Mouse (Mus musculus) ovary, postnatal 10 days (tissue): Measurements from ENCODE around the gene Nol10.
"Not testable (repeated sequence)": the region's sequence is repeated elsewhere in the genome, so short reads cannot be mapped to it uniquely, and the experiment has no call there.

ENCODE experiments used
- DNase-seq: peaks from one replicate; pipeline ENCODE4 v3.0.0; 2022; ENCODE audit warnings: low spot score

Nol10 gene

GRCm38 (mm10) chr12:17463706-17464105, 115.4 kb downstream of the Nol10 start:
- DNase-seq = no peak

DNA sequence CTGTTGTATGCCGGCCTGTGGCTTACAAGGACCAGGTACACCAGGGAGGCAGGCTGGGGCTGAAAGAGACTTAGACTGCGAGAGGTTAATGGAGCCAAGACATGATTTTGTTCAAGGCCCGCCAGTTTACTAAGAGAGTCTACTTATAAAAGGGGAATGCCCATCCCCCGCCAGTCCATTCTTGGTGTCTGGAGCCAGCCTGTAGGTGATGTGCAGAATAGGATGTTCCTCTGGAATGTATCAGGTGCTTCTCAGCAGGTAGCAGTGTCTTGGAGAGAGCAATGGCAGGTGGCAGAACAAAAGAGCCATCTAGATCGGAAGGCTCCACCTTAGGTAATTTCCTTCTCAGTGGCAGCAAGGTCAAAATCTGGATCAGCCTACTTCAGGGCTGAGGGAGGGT, 116.3 kb downstream of the Nol10 start:
- DNase-seq = not testable (repeated sequence)

DNA sequence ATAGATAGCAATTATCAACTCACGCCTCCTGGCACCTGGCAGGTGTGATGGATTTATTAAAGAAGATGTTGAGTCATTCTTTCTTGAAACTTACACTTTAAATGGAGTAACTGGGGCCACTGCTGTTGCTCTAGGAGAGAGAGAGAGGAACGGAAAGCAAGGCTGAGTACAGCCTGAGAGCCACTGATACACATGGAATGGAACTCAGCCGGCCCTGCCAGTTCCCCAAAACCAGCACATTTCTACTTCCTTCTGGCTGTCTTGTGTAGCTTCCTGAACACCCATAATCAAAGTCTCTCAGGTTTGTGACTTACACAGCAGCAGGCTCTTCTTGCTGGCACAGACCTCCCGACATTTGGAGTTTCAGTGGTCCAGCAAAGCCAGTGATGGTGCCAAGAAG, 118.5 kb downstream of the Nol10 start:
- no peak for DNase-seq

DNA sequence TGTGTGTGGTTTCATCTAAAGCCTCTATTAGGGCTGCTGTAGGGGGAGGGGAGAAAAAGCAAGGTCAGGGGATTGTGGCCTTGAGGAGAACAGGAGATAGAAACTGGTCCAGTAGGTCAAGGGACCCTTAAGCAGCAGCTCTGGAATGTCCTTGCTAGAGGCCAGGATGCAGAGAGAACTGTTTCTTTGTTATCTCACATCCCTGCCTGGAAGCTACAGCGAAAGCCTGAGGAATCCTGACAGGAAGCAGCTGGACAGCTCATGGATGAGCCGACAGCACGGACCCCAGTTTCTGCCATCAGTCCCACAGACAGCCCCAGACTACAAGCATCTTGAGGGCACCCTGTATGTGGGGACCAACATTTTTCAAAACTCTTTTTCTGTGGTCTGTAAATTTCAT, 120.1 kb downstream of the Nol10 start:
- DNase-seq = no peak

DNA sequence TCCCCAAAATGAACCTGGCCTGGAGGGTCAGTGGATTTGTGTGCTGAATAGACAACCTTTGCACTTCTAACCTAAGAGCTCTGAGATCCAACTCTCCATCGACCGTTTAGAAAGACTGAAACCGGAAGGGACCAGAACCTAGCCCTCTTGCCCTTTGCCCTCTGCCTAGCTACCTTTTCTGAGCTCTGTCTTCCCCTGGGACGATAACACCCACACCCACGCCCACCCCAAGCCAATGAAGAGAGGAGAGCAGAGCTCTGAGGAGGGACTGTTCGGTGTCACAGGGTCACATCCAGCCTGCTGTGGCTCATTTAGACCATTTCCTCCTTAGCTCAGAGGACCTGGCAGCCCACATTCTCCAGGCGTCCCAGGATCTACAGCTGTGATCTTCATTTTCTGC, 121.6 kb downstream of the Nol10 start:
- DNase-seq = no peak

DNA sequence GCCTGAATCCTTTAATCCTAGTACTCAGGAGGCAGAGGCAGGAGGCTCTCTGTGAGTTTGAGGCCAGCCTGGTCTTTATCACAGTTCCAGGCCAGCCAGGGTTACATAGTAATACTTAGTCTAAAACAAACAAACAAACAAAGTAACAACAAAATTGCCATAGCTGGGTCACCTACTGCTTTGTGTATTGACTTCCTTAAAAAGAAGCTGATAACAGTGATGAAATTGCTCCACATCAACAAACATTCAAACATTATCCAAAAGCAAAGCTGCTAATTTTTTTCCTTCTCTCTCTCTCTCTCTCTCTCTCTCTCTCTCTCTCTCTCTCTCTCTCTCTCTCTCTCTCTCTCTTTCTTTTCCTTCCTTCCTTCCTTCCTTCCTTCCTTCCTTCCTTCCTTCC, 122.3 kb downstream of the Nol10 start:
- DNase-seq = not testable (repeated sequence)

GRCm38 (mm10) chr12:17471405-17471804, 123.1 kb downstream of the Nol10 start:
- no peak for DNase-seq

DNA sequence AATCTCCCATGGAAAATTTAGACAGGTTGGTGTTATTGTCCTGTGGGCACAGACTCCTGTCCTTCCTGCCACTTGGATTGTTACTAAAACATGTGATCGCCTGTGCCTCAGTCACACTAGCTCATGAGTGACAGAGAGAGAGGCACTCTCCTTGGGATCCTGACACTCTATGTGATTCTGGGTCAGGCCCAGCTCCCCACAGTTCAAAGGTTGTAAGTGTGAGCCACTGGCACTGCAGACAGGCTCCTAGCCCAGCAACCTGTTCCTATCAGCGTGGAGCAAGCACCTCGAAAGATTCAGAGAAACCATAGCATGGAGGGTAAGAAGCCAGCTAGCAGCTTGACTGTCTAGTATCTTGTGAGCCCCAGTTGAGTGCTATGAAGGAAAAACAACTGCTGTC, 124.9 kb downstream of the Nol10 start:
- DNase-seq = no peak

DNA sequence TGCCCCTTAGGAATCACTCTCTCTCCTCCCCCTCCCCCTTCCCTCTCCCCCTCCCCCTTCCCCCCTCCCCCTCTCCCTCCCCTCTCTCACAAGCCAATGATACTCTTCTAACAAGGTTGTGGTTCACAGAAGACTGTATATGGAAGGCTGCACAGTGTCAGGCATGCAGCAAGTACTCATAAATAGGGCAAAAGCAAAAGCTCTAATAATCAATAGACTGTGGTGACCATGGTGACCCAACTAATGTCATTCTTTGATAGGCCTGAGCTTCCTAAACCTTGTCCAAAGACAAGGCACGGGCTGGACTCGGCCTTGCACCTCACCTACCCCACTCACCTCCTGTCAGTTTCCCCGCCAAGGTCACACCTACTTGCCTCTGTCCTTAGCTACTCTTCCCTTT, 125.6 kb downstream of the Nol10 start:
- no peak for DNase-seq

DNA sequence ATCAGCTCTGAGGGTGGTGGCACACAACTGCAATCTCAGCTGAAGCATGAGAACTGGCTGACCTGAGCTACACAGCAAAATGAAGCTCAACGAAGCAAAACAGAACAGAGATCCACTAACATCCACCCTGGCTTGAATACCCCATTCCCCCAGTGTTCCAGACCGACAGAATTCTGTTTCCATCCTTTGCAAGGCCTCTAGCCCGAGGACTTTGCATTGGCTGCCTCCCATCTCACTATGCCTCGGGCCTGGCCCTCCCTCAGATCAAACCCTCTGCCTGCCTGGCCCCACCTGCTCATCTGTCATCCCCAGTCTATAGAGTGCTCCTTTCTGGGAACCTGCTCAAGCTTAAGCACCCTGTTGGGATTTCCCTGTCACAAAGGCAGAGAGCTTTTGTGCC, 126.4 kb downstream of the Nol10 start:
- no peak for DNase-seq

DNA sequence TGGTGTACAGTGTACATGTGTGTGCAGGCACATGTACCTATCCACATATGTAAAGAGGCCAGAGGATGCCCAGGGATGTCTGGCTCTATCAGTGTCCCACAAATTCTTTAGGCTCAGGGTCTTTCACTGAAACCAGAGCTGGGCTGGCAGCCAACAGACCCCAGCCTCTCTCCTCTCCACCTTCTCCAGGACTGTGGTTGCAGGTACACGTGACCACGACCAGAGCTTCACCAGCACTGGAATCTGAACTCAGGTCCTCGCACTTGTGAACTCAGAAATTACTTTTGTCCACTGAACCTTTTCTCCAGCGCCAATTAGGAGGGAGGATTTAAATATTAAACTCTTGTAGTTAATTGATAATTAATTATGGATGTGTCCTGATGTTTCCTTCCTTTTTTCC, 126.9 kb downstream of the Nol10 start:
- DNase-seq = no peak

DNA sequence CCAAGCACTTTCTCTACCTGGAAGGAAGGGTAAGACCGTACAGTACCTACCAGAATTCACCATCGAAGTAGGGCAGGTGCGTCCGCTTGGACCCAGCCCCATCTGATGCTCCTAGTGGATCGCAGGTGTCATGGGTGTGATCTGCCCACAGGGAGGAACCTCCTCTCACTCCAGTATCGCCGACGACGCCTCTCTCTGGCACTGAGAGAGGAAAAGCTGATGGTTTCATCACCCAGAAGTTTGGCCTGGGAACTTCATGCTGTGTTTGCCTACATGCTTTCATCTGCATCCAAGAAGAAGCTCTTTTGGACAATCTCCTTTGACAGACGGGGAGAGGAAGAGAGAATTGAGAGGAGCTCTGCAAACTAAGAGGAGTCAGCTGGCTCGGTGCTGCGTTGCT, 129.9 kb downstream of the Nol10 start:
- no peak for DNase-seq

DNA sequence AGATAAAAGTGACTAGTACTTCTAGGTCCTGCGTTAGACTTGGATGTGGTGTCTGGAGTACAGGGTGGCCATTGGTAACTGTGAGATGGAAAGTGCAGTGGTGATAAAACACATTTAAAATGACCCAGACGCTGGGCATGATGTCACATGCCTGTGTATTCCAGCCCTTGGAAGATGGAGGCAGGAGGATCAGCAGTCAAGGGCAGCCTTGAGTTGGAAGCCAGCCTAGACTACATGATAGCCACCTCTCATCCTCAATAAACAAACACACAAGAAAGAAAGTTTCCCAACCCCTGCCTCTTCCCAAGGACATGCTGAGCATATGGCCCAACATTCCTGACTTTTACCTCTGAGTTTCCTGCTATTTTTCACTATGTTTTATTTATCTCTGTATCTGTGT, 130.6 kb downstream of the Nol10 start:
- DNase-seq = no peak
